Mouse (Mus musculus): ENCODE data around the gene Klc4. TPM values are rescaled to one million over a fixed set of nuclear protein-coding genes. Genes with fewer than 3 reads are reported as not detected.

Gene Klc4
- total RNA-seq, 2 experiments from 2014 or later: 19.0 to 20.1 TPM

- no peak for TF ChIP-seq CTCF (conservative IDR thresholded peaks at IDR 0.05)
- no peak for DNase-seq (ENCODE audit: low spot score in 2 of 2)
- no peak overlapping the region for H3K4me3 ChIP-seq
- H3K27ac ChIP-seq: no peak overlapping the region
Observed at GRCm38 (mm10) chr17:46648436-46648835, 2.6 kb upstream of the Klc4 start.

GRCm38 (mm10) chr17:46647279-46647678 is 1.5 kb upstream of the Klc4 start:
- no peak for TF ChIP-seq CTCF (conservative IDR thresholded peaks at IDR 0.05)
- Histone ChIP-seq H3K27ac (no peak overlapping the region), H3K4me3 (no peak overlapping the region)
- no peak for DNase-seq (ENCODE audit: low spot score in 2 of 2)

- H3K4me3 ChIP-seq: peak overlapping the region; percentile 77
- peak overlapping the region; percentile 96 for H3K27ac ChIP-seq
- TF ChIP-seq CTCF (conservative IDR thresholded peaks at IDR 0.05): no peak
- no peak for DNase-seq (ENCODE audit: low spot score in 2 of 2)
Observed at GRCm38 (mm10) chr17:46646322-46646662, 470 bp upstream of the Klc4 start.

- no peak for DNase-seq (ENCODE audit: low spot score in 2 of 2)
- no peak for TF ChIP-seq CTCF (conservative IDR thresholded peaks at IDR 0.05)
- Histone ChIP-seq H3K4me3 (peak overlapping the region; percentile 77), H3K27ac (peak overlapping the region; percentile 84)
Observed at GRCm38 (mm10) chr17:46644916-46645475, 826 bp downstream of the Klc4 start.

- no peak for TF ChIP-seq CTCF (conservative IDR thresholded peaks at IDR 0.05)
Observed at GRCm38 (mm10) chr17:46644152-46644805, 1.5 kb downstream of the Klc4 start.

GRCm38 (mm10) chr17:46642060-46642459 is 3.8 kb downstream of the Klc4 start:
- TF ChIP-seq CTCF (conservative IDR thresholded peaks at IDR 0.05): no peak
- DNase-seq (ENCODE audit: low spot score in 2 of 2): no peak
- H3K27ac ChIP-seq: no peak overlapping the region
- H3K4me3 ChIP-seq: no peak overlapping the region

More at GRCm38 (mm10) chr17:46644152-46644805, 1.5 kb downstream of the Klc4 start:
- H3K27ac ChIP-seq: no peak overlapping the region
- H3K4me3 ChIP-seq: no peak overlapping the region; the same call in 1 of the 2 replicates
- no peak for DNase-seq (ENCODE audit: low spot score in 2 of 2)

GRCm38 (mm10) chr17:46639929-46640328 is 5.9 kb downstream of the Klc4 start:
- no peak for TF ChIP-seq CTCF (conservative IDR thresholded peaks at IDR 0.05)
- Histone ChIP-seq H3K4me3 (no peak overlapping the region), H3K27ac (no peak overlapping the region)
- DNase-seq (ENCODE audit: low spot score in 2 of 2): no peak

GRCm38 (mm10) chr17:46636831-46637523 is 8.8 kb downstream of the Klc4 start:
- Histone ChIP-seq H3K4me3 (peak overlapping the region; percentile 20; the same call in 1 of the 2 replicates), H3K27ac (peak overlapping the region; percentile 56)
- TF ChIP-seq CTCF (conservative IDR thresholded peaks at IDR 0.05): peak; percentile 83
- DNase-seq (ENCODE audit: low spot score in 2 of 2): peak; percentile 68

- Histone ChIP-seq H3K4me3 (peak overlapping the region; percentile 83), H3K27ac (peak overlapping the region; percentile 51; the same call in 1 of the 2 replicates)
- DNase-seq (ENCODE audit: low spot score in 2 of 2): no peak
- TF ChIP-seq CTCF (conservative IDR thresholded peaks at IDR 0.05): no peak
Observed at GRCm38 (mm10) chr17:46629685-46630441, 16.0 kb downstream of the Klc4 start.

- peak within 1 kb of the TSS; percentile 83 for H3K4me3 ChIP-seq
- H3K27ac ChIP-seq: peak within 1 kb of the TSS; percentile 82
- DNase-seq (ENCODE audit: low spot score in 2 of 2): peak; percentile 65 to 75
- TF ChIP-seq CTCF (conservative IDR thresholded peaks at IDR 0.05): no peak
Observed at GRCm38 (mm10) chr17:46628791-46629684, 16.8 kb downstream of the Klc4 start, which contains the start of gene Ptk7. Gene Ptk7, minus strand, starts transcription at chr17:46629504.

- no peak for DNase-seq (ENCODE audit: low spot score in 2 of 2)
- H3K4me3 ChIP-seq: peak overlapping the region; percentile 83
- peak overlapping the region; percentile 82 for H3K27ac ChIP-seq
- TF ChIP-seq CTCF (conservative IDR thresholded peaks at IDR 0.05): no peak
Observed at GRCm38 (mm10) chr17:46628471-46628790, 17.4 kb downstream of the Klc4 start.

GRCm38 (mm10) chr17:46627409-46627808 is 18.4 kb downstream of the Klc4 start:
- DNase-seq (ENCODE audit: low spot score in 2 of 2): no peak
- no peak for TF ChIP-seq CTCF (conservative IDR thresholded peaks at IDR 0.05)
- no peak overlapping the region for H3K4me3 ChIP-seq
- H3K27ac ChIP-seq: no peak overlapping the region
